Mouse (Mus musculus) adrenal gland (tissue): ENCODE data around the gene Gm13277.
"Not testable (repeated sequence)": the region's sequence is repeated elsewhere in the genome, so short reads cannot be mapped to it uniquely, and the experiment has no call there.

Source experiments
- intact Hi-C: fragments of 180-260 bp; cut with DNase I; formaldehyde crosslinking; loops from one replicate; pipeline ENCODE4 v1.15.1; 2025
- long read RNA-seq, 2 experiments: library from polyadenylated mRNA; unstranded; transcript quantifications; one replicate each; pipeline ENCODE4 v2.0.0; 2020; ENCODE audit warnings: borderline replicate concordance in 1 of 2; ENCODE audit not compliant: insufficient replicate concordance in 1 of 2

The Gm13277 gene
- long read RNA-seq, experiment 1 = 0 reads
- long read RNA-seq, experiment 2 = 0 reads

DNA sequence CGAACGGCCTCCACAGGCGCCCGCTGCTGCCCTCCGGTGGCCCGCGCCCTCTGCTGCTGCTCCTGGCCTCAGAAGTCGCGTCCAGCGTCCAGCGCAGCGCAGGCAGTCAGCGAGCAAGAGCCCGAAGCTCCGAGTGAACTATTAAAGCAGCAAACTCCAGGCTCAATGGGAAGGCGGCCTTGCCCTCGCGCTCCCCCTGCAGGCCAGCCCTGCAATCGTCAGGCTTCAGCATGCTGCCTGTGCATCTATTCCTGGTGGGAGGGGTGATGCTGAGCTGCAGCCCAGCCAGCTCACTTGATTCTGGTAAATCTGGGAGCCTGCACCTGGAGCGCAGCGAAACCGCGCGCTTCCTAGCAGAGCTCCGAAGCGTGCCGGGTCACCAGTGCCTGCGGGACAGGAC is at the start of gene Gm13277:
TSS of gene Gm13277 (plus strand) at position 231 of the 400 bp plus-strand sequence.
- intact Hi-C loops = not testable (repeated sequence)

DNA sequence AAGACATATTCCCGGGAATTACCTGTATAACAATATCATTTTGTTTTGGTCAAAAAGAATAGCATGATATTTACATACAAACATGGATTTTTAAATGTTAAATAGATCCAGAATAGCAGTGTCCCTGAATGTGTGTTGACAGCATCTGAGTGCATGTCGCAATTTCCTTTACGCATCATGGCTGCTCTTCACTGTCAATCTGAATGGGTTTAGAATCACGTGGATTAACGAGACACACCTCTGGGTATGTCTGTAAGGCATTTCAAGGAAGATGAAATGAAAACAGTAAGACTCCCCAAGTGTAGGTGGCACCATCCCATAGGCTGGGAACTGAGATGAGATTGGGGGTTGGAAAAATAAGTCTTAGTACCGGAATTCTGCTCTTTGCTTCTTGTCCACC is 49.4 kb upstream of the Gm13277 start:
- intact Hi-C loops = no loop called here

GRCm38 (mm10) chr4:88741426-88741825 is 47.0 kb upstream of the Gm13277 start:
- intact Hi-C loops = no loop called here

DNA sequence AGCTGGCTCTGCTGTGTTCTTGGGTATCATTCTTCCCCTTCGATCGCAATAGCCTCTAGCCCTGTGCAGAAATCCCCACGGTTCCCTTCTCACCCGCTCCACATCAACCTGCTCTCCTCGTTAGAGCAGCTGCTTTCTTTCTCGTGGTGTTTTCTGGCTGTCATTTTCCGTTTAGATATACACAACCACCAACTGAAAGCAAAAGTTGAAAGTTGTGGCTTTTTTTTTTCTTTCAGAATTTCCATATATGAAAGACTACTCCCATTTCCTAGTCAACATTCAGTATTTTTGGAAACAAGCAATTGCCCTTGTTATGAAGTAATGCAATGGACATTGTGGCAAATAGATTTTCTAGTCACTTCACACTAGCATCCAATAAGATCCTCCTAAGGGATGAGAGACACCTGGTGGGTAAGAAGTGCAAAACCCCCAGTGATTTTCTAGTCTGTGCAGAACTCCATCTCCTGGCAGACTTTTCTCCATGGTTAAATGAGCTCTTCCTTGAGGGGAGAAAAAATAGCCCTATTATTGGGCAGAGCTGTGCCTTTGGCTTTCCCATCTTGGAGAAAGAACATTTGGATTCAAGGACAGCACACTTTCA is 45.6 kb upstream of the Gm13277 start:
- intact Hi-C loops = no loop called here

- intact Hi-C loops = no loop called here
Observed at GRCm38 (mm10) chr4:88744207-88744606, 44.2 kb upstream of the Gm13277 start.

DNA sequence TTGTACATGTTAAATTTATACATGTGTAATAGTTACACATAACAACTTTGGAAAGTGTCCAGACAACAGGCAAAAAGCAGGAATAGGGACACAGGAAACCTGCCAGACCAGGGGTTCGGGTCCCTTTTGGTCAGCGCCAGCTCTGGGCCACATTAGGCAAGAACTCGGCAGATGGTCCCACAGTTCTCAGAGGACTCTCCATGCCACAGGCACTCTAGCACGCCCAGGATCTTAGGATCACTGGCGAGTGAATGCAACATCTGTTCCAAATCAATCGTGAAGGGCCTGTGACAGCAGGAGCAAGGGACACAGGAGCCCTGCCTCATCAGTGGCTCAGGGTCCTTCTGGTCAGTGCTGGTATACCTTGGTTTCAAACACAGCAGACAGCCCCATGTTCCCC is 38.5 kb upstream of the Gm13277 start:
- intact Hi-C loops = no loop called here

GRCm38 (mm10) chr4:88754818-88755340 is 33.6 kb upstream of the Gm13277 start, which contains the start of gene Gm13271:
Gene Gm13271 (plus strand): TSS chr4:88754868.
- intact Hi-C loops = not testable (repeated sequence)

- intact Hi-C loops = not testable (repeated sequence)
Observed at GRCm38 (mm10) chr4:88756581-88757513, 31.6 kb upstream of the Gm13277 start.

DNA sequence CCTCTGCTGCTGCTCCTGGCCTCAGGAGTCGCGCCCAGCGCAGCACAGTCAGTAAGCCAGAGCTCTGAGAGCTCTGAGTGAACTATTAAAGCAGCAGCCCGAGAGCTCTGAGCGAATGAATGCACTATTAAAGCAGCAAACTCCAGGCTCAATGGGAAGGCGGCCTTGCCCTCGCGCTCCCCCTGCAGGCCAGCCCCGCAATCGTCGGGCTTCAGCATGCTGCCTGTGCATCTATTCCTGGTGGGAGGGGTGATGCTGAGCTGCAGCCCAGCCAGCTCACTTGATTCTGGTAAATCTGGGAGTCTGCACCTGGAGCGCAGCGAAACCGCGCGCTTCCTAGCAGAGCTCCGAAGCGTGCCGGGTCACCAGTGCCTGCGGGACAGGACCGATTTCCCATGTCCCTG is 30.8 kb upstream of the Gm13277 start:
- intact Hi-C loops = not testable (repeated sequence)

DNA sequence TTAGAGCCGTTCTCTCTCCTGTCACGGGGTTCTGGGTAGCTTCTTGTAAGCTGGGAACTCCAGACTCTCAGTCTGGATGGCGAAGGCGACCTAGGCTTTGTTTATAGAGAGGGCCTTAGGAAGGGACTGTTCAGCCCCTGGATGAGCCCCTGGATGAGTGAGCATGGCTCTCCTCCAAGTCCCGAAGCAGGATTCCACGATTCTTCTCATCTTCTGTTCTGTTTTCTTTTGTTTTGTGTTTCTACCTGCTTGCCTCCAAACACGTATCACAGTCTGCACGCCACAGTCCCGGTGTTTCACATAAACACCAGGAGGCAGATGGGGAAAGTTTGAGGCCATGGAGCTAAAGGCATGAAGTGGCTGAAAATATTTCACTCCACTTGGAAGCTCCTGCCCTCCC is 29.7 kb upstream of the Gm13277 start:
- intact Hi-C loops = not testable (repeated sequence)

GRCm38 (mm10) chr4:88759610-88760268 is 28.7 kb upstream of the Gm13277 start, which contains the start of gene Gm13283:
Gene Gm13283 (plus strand): TSS chr4:88760119.
- intact Hi-C loops = not testable (repeated sequence)

- intact Hi-C loops = not testable (repeated sequence)
Observed at GRCm38 (mm10) chr4:88760431-88760830, 28.0 kb upstream of the Gm13277 start.

DNA sequence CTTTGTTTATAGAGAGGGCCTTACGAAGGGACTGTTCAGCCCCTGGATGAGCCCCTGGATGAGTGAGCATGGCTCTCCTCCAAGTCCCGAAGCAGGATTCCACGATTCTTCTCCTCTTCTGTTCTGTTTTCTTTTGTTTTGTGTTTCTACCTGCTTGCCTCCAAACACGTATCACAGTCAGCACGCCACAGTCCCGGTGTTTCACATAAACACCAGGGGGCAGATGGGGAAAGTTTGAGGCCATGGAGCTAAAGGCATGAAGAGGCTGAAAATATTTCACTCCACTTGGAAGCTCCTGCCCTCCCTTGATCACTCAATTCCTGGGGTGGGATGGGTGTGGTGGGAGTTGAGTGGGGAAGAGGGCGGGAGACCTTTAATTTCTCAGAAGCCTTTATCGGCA is 26.7 kb upstream of the Gm13277 start:
- intact Hi-C loops = not testable (repeated sequence)

- intact Hi-C loops = not testable (repeated sequence)
Observed at GRCm38 (mm10) chr4:88762341-88762740, 26.1 kb upstream of the Gm13277 start.

- intact Hi-C loops = not testable (repeated sequence)
Observed at GRCm38 (mm10) chr4:88763384-88764018, 24.9 kb upstream of the Gm13277 start.

- intact Hi-C loops = not testable (repeated sequence)
Observed at GRCm38 (mm10) chr4:88773534-88773933, 14.9 kb upstream of the Gm13277 start, which contains the start of gene Gm13290. Gene Gm13290 (plus strand): TSS chr4:88773834.

DNA sequence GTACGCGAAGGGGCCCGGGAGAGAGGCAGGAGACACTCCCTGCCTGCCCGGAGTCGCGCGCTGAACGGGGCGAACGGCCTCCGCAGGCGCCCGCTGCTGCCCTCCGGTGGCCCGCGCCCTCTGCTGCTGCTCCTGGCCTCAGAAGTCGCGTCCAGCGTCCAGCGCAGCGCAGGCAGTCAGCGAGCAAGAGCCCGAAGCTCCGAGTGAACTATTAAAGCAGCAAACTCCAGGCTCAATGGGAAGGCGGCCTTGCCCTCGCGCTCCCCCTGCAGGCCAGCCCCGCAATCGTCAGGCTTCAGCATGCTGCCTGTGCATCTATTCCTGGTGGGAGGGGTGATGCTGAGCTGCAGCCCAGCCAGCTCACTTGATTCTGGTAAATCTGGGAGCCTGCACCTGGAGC is 11.8 kb upstream of the Gm13277 start, which contains the start of gene Gm13289:
TSS of gene Gm13289 (plus strand) at position 301 of the 400 bp plus-strand sequence.
- intact Hi-C loops = not testable (repeated sequence)

GRCm38 (mm10) chr4:88779550-88779949 is 8.9 kb upstream of the Gm13277 start, which contains the start of gene Gm13272:
Gene Gm13272 (plus strand): TSS chr4:88779850.
- intact Hi-C loops = not testable (repeated sequence)

DNA sequence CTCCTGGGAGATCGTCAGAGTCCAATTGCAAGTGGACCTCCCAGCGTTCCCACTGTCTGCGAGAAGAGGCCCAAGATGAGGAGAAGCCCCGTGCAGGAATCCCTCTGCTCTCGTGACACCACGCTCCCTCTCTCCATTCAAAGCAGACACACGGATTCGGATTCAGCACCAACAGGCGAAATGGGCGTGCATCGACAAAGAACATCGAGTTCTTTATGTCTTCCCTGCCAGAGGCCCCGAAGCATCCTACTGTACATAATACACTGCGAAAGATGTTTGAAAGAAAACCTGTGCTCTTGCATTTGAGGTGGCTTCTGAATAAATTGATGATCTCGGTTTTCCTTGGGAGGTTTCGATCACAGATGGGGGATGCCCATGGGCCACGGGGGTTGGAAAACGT is 8.1 kb upstream of the Gm13277 start:
- intact Hi-C loops = not testable (repeated sequence)

GRCm38 (mm10) chr4:88781831-88782230 is 6.6 kb upstream of the Gm13277 start, which contains the start of gene Ifnz:
Gene Ifnz (plus strand): TSS chr4:88782131.
- intact Hi-C loops = not testable (repeated sequence)

DNA sequence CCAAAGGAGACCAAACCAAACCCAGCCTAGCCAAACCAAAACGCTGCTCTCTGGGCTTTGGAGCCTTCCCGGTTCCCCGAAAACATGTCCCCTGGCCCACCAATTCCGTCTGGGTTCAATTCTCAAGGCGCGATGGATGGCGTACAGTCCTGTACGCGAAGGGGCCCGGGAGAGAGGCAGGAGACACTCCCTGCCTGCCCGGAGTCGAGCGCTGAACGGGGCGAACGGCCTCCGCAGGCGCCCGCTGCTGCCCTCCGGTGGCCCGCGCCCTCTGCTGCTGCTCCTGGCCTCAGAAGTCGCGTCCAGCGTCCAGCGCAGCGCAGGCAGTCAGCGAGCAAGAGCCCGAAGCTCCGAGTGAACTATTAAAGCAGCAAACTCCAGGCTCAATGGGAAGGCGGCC is 6.1 kb upstream of the Gm13277 start:
- intact Hi-C loops = not testable (repeated sequence)
